Mouse (Mus musculus): Measurements from ENCODE around the gene Hhat. TPM values are rescaled to one million over a fixed set of nuclear protein-coding genes. Genes with fewer than 3 reads are reported as not detected.
A peak's percentile ranks its signal among the peaks of the same experiment; 100 is the strongest.

Hhat gene
- polyA plus RNA-seq, 2 experiments: 10.0 to 12.6 TPM

DNA sequence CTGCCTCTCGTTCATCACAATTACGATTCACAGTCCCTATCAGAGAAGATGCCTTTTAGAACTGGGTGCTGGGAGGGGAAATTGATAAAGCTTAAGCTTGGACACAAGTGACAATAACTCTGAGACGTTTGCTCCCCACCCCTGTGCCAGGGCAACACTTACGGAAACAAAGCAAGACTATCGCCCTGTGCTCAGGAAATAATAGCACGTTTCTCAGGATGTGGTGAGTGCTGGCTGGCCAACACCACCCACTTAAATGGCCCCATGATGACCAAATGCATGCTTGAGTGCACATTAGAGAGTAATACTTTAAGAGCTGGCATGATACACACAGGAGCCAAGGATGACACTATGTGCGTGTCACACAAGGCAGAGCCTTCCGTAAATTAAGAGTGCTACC lies 164.1 kb downstream of the Hhat start:
- Histone ChIP-seq H3K36me3 (ENCODE audit: control insufficient read depth, insufficient read depth, low read length) (no peaks in the 10 kb centered on the region), H3K27ac (replicated peaks; ENCODE audit: low read depth, low read length) (no peak overlapping the region), H3K4me2 (replicated peaks; ENCODE audit: low read depth, low read length, severe bottlenecking) (no peak overlapping the region), H3K4me1 (ENCODE audit: control insufficient read depth, insufficient read depth, low read length) (0 out of 2 replicates have a peak, but pooled peaks cover 6% of the 10 kb centered on the region), H3K4me3 (replicated peaks; ENCODE audit: low read length) (no peak overlapping the region), H3K9ac (ENCODE audit: low read depth, low read length, severe bottlenecking) (no peak overlapping the region), H3K9me3 (ENCODE audit: control insufficient read depth, low read length) (no peaks in the 10 kb centered on the region), H3K27me3 (ENCODE audit: control insufficient read depth, insufficient read depth, low read length) (no peaks in the 10 kb centered on the region)
- WGBS: 81% methylated on average over 8 of the region's 8 CpGs
- TF ChIP-seq POLR2A (IDR thresholded peaks at IDR 0.05; ENCODE audit: borderline replicate concordance, extremely low read depth, insufficient read depth, insufficient read length): no peak
- ATAC-seq (ENCODE audit: low FRiP score, low read depth): no peak
- no peak for DNase-seq (ENCODE audit: low spot score)

DNA sequence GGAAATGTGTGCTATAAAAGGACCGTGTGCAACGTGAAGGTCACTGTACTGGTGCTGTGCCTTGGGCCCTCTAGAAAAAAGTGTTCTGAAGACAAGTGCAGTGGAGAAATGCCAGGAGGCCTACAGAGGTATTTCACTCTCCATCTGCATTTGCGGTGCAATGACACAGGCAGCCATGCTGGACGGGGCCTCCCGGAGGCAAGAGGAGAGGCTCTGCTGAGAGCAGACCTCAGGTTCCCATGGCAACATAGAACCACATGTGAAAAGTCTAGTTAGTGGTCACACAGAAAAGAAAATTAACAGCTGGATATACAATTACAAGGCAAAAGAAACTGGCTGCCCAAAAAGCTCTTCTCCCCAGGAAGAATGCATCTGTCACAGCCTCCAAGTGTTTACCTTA lies 166.6 kb downstream of the Hhat start:
- no peaks in the 10 kb centered on the region for H3K36me3 ChIP-seq (ENCODE audit: control insufficient read depth, insufficient read depth, low read length)
- H3K4me1 ChIP-seq (ENCODE audit: control insufficient read depth, insufficient read depth, low read length): 0 out of 2 replicates have a peak, but pooled peaks cover 6% of the 10 kb centered on the region
- no peak overlapping the region for H3K27ac ChIP-seq (replicated peaks; ENCODE audit: low read depth, low read length)
- no peaks in the 10 kb centered on the region for H3K9me3 ChIP-seq (ENCODE audit: control insufficient read depth, low read length)
- H3K9ac ChIP-seq (ENCODE audit: low read depth, low read length, severe bottlenecking): no peak overlapping the region
- H3K4me3 ChIP-seq (replicated peaks; ENCODE audit: low read length): no peak overlapping the region
- no peak for TF ChIP-seq POLR2A (IDR thresholded peaks at IDR 0.05; ENCODE audit: borderline replicate concordance, extremely low read depth, insufficient read depth, insufficient read length)
- peak; percentile 27 for DNase-seq (ENCODE audit: low spot score)
- no peak overlapping the region for H3K4me2 ChIP-seq (replicated peaks; ENCODE audit: low read depth, low read length, severe bottlenecking)
- H3K27me3 ChIP-seq (ENCODE audit: control insufficient read depth, insufficient read depth, low read length): no peaks in the 10 kb centered on the region
- WGBS: 44% methylated on average over 5 of the region's 5 CpGs
- ATAC-seq (ENCODE audit: low FRiP score, low read depth): peak; percentile 56; the same call in 1 of the 2 replicates

GRCm38 (mm10) chr1:192603556-192603955 lies 167.5 kb downstream of the Hhat start:
- Histone ChIP-seq H3K4me1 (ENCODE audit: control insufficient read depth, insufficient read depth, low read length) (0 out of 2 replicates have a peak, but pooled peaks cover 6% of the 10 kb centered on the region), H3K27ac (replicated peaks; ENCODE audit: low read depth, low read length) (no peak overlapping the region), H3K36me3 (ENCODE audit: control insufficient read depth, insufficient read depth, low read length) (no peaks in the 10 kb centered on the region), H3K27me3 (ENCODE audit: control insufficient read depth, insufficient read depth, low read length) (no peaks in the 10 kb centered on the region), H3K4me3 (replicated peaks; ENCODE audit: low read length) (no peak overlapping the region), H3K9ac (ENCODE audit: low read depth, low read length, severe bottlenecking) (no peak overlapping the region), H3K9me3 (ENCODE audit: control insufficient read depth, low read length) (no peaks in the 10 kb centered on the region), H3K4me2 (replicated peaks; ENCODE audit: low read depth, low read length, severe bottlenecking) (no peak overlapping the region)
- DNase-seq (ENCODE audit: low spot score): no peak
- ATAC-seq (ENCODE audit: low FRiP score, low read depth): 0 out of 2 replicates have a peak, but pooled peaks have one; percentile 17
- no peak for TF ChIP-seq POLR2A (IDR thresholded peaks at IDR 0.05; ENCODE audit: borderline replicate concordance, extremely low read depth, insufficient read depth, insufficient read length)
- 32% methylated on average over 7 of the region's 7 CpGs for WGBS

DNA sequence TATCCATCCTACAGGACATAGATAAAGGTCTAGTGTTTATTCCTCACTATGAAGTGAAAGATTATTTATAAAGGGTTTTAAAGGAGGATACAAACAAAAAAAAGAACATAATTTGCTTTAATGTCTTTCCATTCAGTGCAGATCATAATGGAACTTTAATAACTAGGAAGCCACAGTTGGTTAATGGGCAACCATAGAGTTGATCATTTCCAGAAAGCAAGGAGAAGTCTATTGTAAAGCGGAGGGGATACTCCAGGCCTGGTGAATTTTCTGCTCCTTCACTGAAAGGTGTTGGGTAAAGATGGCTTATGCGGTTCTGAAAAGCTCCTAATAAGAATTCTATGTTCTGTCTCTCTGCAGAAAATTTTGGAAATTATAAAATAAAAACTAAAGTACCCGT lies 169.8 kb downstream of the Hhat start:
- no peaks in the 10 kb centered on the region for H3K9me3 ChIP-seq (ENCODE audit: control insufficient read depth, low read length)
- no peak for ATAC-seq (ENCODE audit: low FRiP score, low read depth)
- 87% methylated on average over 3 of the region's 3 CpGs for WGBS

GRCm38 (mm10) chr1:192599746-192600145 lies 171.3 kb downstream of the Hhat start:
- Histone ChIP-seq H3K36me3 (ENCODE audit: control insufficient read depth, insufficient read depth, low read length) (no peaks in the 10 kb centered on the region), H3K4me2 (replicated peaks; ENCODE audit: low read depth, low read length, severe bottlenecking) (no peak overlapping the region), H3K27ac (replicated peaks; ENCODE audit: low read depth, low read length) (no peak overlapping the region), H3K9ac (ENCODE audit: low read depth, low read length, severe bottlenecking) (no peak overlapping the region), H3K4me3 (replicated peaks; ENCODE audit: low read length) (no peak overlapping the region), H3K4me1 (ENCODE audit: control insufficient read depth, insufficient read depth, low read length) (0 out of 2 replicates have a peak, but pooled peaks cover 6% of the 10 kb centered on the region), H3K9me3 (ENCODE audit: control insufficient read depth, low read length) (no peaks in the 10 kb centered on the region), H3K27me3 (ENCODE audit: control insufficient read depth, insufficient read depth, low read length) (no peaks in the 10 kb centered on the region)
- DNase-seq (ENCODE audit: low spot score): no peak
- ATAC-seq (ENCODE audit: low FRiP score, low read depth): no peak
- 82% methylated on average over 7 of the region's 7 CpGs for WGBS
- TF ChIP-seq POLR2A (IDR thresholded peaks at IDR 0.05; ENCODE audit: borderline replicate concordance, extremely low read depth, insufficient read depth, insufficient read length): no peak

More for the DNA sequence above, 169.8 kb downstream of the Hhat start:
- Histone ChIP-seq H3K4me2 (replicated peaks; ENCODE audit: low read depth, low read length, severe bottlenecking) (no peak overlapping the region), H3K4me3 (replicated peaks; ENCODE audit: low read length) (no peak overlapping the region), H3K4me1 (ENCODE audit: control insufficient read depth, insufficient read depth, low read length) (0 out of 2 replicates have a peak, but pooled peaks cover 6% of the 10 kb centered on the region), H3K27ac (replicated peaks; ENCODE audit: low read depth, low read length) (no peak overlapping the region), H3K9ac (ENCODE audit: low read depth, low read length, severe bottlenecking) (no peak overlapping the region), H3K27me3 (ENCODE audit: control insufficient read depth, insufficient read depth, low read length) (no peaks in the 10 kb centered on the region), H3K36me3 (ENCODE audit: control insufficient read depth, insufficient read depth, low read length) (no peaks in the 10 kb centered on the region)
- no peak for TF ChIP-seq POLR2A (IDR thresholded peaks at IDR 0.05; ENCODE audit: borderline replicate concordance, extremely low read depth, insufficient read depth, insufficient read length)
- DNase-seq (ENCODE audit: low spot score): no peak

DNA sequence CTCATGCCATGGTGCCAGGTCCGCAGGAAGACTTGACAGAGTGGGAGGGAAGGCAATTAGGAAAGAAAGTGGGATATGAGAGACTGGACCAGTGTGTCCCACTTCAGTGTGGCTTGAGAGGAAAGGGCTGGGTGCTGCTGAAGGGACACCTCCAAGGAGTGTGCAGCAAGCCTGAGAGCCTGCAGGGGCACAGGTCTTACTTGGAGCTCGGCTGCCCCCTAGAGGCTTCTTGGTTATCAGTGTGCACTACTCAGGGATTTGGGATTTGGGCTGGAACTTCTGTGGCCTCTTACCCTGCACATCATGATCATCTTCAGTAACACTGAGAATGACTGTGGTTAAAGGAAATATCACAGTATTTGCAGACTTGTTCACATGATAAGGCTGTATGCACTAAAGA lies 172.6 kb downstream of the Hhat start:
- DNase-seq (ENCODE audit: low spot score) (peak; percentile 81), ATAC-seq (ENCODE audit: low FRiP score, low read depth) (peak; percentile 86)
- Histone ChIP-seq H3K4me1 (ENCODE audit: control insufficient read depth, insufficient read depth, low read length) (no peaks in the 10 kb centered on the region), H3K27me3 (ENCODE audit: control insufficient read depth, insufficient read depth, low read length) (no peaks in the 10 kb centered on the region), H3K4me2 (replicated peaks; ENCODE audit: low read depth, low read length, severe bottlenecking) (no peak overlapping the region), H3K9me3 (ENCODE audit: control insufficient read depth, low read length) (no peaks in the 10 kb centered on the region), H3K9ac (ENCODE audit: low read depth, low read length, severe bottlenecking) (no peak overlapping the region), H3K4me3 (replicated peaks; ENCODE audit: low read length) (no peak overlapping the region), H3K27ac (replicated peaks; ENCODE audit: low read depth, low read length) (no peak overlapping the region), H3K36me3 (ENCODE audit: control insufficient read depth, insufficient read depth, low read length) (no peaks in the 10 kb centered on the region)
- WGBS: 51% methylated on average over 2 of the region's 2 CpGs
- TF ChIP-seq POLR2A (IDR thresholded peaks at IDR 0.05; ENCODE audit: borderline replicate concordance, extremely low read depth, insufficient read depth, insufficient read length): no peak
